Mouse (Mus musculus) thymus, adult 2 months (tissue): Measurements from ENCODE around the gene Slc39a11.

Source experiments
- CTCF ChIP-seq: fragments of 200-500 bp; IDR thresholded peaks from 2 replicates; pipeline ENCODE4 v1.5.1; 2012; ENCODE audit warnings: mild to moderate bottlenecking, control low read depth, low read length, moderate library complexity, borderline replicate concordance; ENCODE audit not compliant: control insufficient read depth, poor library complexity, insufficient read depth; ENCODE audit errors: extremely low read depth
- POLR2A ChIP-seq: fragments of 200-500 bp; IDR thresholded peaks from 2 replicates; pipeline ENCODE4 v1.6.1; 2012; ENCODE audit warnings: mild to moderate bottlenecking, low read length, control low read depth, moderate library complexity; ENCODE audit not compliant: control insufficient read depth, poor library complexity, insufficient read depth; ENCODE audit errors: extremely low read depth

DNA sequence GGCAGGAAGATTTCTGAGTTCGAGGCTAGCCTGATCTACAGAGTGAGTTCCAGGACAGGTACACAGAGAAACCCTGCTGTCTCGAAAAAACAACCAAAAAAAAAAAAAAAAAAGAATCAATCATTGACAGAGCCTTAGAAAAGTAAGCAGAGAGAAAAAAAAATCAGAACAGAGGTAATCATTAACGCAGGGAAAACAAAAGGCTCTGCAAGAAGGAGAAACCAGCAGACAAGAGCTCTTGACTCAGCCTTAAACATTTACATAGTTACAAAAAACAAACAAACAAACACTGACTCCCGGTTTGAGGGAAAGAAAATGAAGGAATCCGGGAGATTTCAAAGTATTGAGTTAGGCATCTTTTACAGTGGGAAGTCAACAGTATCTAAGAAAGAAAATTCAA is 40.3 kb downstream of the Slc39a11 start:
- TF ChIP-seq CTCF (no peak), POLR2A (no peak)
